Mouse (Mus musculus) CH12.LX (cell line): ENCODE measurements around the gene Clcn6. TPM values are rescaled to one million over a fixed set of nuclear protein-coding genes. Genes with fewer than 3 reads are reported as not detected.

ENCODE experiments used
- DNase-seq: peaks from one replicate; pipeline ENCODE4 v3.0.0-alpha.2; 2013; ENCODE audit errors: extremely low read depth
- H3K27ac ChIP-seq: 2 replicates; pipeline ENCODE4 v1.5.1; 2012; ENCODE audit warnings: low read depth, mild to moderate bottlenecking, control low read depth, moderate library complexity; ENCODE audit not compliant: insufficient read depth
- H3K27me3 ChIP-seq: replicated peaks from 2 replicates; pipeline ENCODE3; 2012; ENCODE audit warnings: inconsistent platforms
- H3K36me3 ChIP-seq, 2 experiments: replicated peaks in 1 of 2; 2 replicates each; pipeline versions ENCODE3 to v1.6.1; 2012; ENCODE audit warnings: inconsistent platforms in 1 of 2, low read length in 1 of 2, mild to moderate bottlenecking in 1 of 2, mixed read lengths in 1 of 2, moderate library complexity in 1 of 2; ENCODE audit not compliant: control insufficient read depth in 1 of 2, insufficient read depth in 1 of 2
- H3K4me1 ChIP-seq, 2 experiments: 2 replicates each; pipeline ENCODE4 v1.6.1; 2012; ENCODE audit warnings: inconsistent platforms in 1 of 2, moderate library complexity in 1 of 2; ENCODE audit not compliant: insufficient read depth in 2 of 2, control insufficient read depth in 1 of 2
- H3K4me2 ChIP-seq: 2 replicates; pipeline ENCODE4 v1.6.1; 2012; ENCODE audit warnings: low read depth, mild to moderate bottlenecking, control low read depth; ENCODE audit not compliant: poor library complexity, insufficient read depth, severe bottlenecking
- H3K4me3 ChIP-seq, 3 experiments: fragments of 150-350 bp in 1 of 3; sonication (generic) in 1 of 3; replicated peaks in 1 of 3; 2 replicates each; pipeline versions ENCODE3 to v1.5.1; 2011 to 2012; ENCODE audit warnings: low read depth in 2 of 3, low read length in 2 of 3, mild to moderate bottlenecking in 2 of 3, moderate library complexity in 2 of 3, control low read depth in 1 of 3, improper control_type of control experiment in 1 of 3, inconsistent platforms in 1 of 3, mixed read lengths in 1 of 3; ENCODE audit not compliant: poor library complexity in 1 of 3
- H3K79me2 ChIP-seq: replicated peaks from 2 replicates; pipeline ENCODE4 v1.6.1; 2012; ENCODE audit warnings: mild to moderate bottlenecking, moderate library complexity; ENCODE audit not compliant: control insufficient read depth, poor library complexity, insufficient read depth, severe bottlenecking; ENCODE audit errors: extremely low read depth
- H3K9ac ChIP-seq: 2 replicates; pipeline ENCODE4 v1.6.1; 2012; ENCODE audit warnings: low read depth, mild to moderate bottlenecking, control low read depth, moderate library complexity; ENCODE audit not compliant: insufficient read depth
- H3K9me3 ChIP-seq: replicated peaks from 2 replicates; pipeline ENCODE3; 2012; ENCODE audit warnings: low read length, inconsistent platforms, mixed read lengths
- ELF1 ChIP-seq: IDR thresholded peaks from 2 replicates; pipeline ENCODE4 v1.6.1; 2014; ENCODE audit warnings: low read depth, mild to moderate bottlenecking, inconsistent platforms, low read length, improper control_type of control experiment
- EP300 ChIP-seq: IDR thresholded peaks from 2 replicates; pipeline ENCODE4 v1.6.1; 2011; ENCODE audit warnings: low read length, improper control_type of control experiment
- ETS1 ChIP-seq: conservative IDR thresholded peaks from 2 replicates; pipeline ENCODE4 v1.6.1; 2012; ENCODE audit warnings: low read depth, mild to moderate bottlenecking, inconsistent platforms, low read length, improper control_type of control experiment, moderate library complexity
- GABPA ChIP-seq: IDR thresholded peaks from 2 replicates; pipeline ENCODE4 v1.6.1; 2012; ENCODE audit warnings: low read depth, low read length, improper control_type of control experiment, inconsistent platforms; ENCODE audit not compliant: insufficient replicate concordance
- HCFC1 ChIP-seq: IDR thresholded peaks from 2 replicates; pipeline ENCODE4 v1.6.1; 2012; ENCODE audit warnings: low read depth, mild to moderate bottlenecking, inconsistent platforms, low read length, improper control_type of control experiment
- IRF4 ChIP-seq: IDR thresholded peaks from 2 replicates; pipeline ENCODE4 v1.6.1; 2014; ENCODE audit warnings: low read depth, mild to moderate bottlenecking, inconsistent platforms, low read length, improper control_type of control experiment
- JUN ChIP-seq: IDR thresholded peaks from 2 replicates; pipeline ENCODE4 v1.6.1; 2011; ENCODE audit warnings: low read depth, mild to moderate bottlenecking, low read length, improper control_type of control experiment, moderate library complexity; ENCODE audit not compliant: insufficient read depth
- JUND ChIP-seq: conservative IDR thresholded peaks from 2 replicates; pipeline ENCODE4 v1.6.1; 2011; ENCODE audit warnings: low read depth, low read length, improper control_type of control experiment
- KAT2A ChIP-seq: IDR thresholded peaks from 2 replicates; pipeline ENCODE4 v1.6.1; 2012; ENCODE audit warnings: low read length, improper control_type of control experiment, inconsistent platforms; ENCODE audit not compliant: insufficient replicate concordance
- MAFK ChIP-seq: IDR thresholded peaks from 2 replicates; pipeline ENCODE4 v1.6.1; 2011; ENCODE audit warnings: low read length, improper control_type of control experiment; ENCODE audit not compliant: insufficient replicate concordance
- MAX ChIP-seq: IDR thresholded peaks from 2 replicates; pipeline ENCODE4 v1.6.1; 2011; ENCODE audit warnings: low read length, improper control_type of control experiment
- MAZ ChIP-seq: IDR thresholded peaks from 2 replicates; pipeline ENCODE4 v1.6.1; 2012; ENCODE audit warnings: low read depth, mild to moderate bottlenecking, inconsistent platforms, low read length, improper control_type of control experiment, moderate library complexity
- MXI1 ChIP-seq: IDR thresholded peaks from 2 replicates; pipeline ENCODE4 v1.6.1; 2011; ENCODE audit warnings: mild to moderate bottlenecking, low read depth, low read length, improper control_type of control experiment
- RAD21 ChIP-seq: IDR thresholded peaks from 2 replicates; pipeline ENCODE4 v1.6.1; 2011; ENCODE audit warnings: low read depth, mild to moderate bottlenecking, low read length, improper control_type of control experiment, moderate library complexity
- RCOR1 ChIP-seq: conservative IDR thresholded peaks from 2 replicates; pipeline ENCODE4 v1.6.1; 2012; ENCODE audit warnings: low read depth, mild to moderate bottlenecking, inconsistent platforms, low read length, improper control_type of control experiment
- SIN3A ChIP-seq: IDR thresholded peaks from 2 replicates; pipeline ENCODE4 v1.6.1; 2012; ENCODE audit warnings: low read length, improper control_type of control experiment, inconsistent platforms
- TBP ChIP-seq: conservative IDR thresholded peaks from 2 replicates; pipeline ENCODE4 v1.6.1; 2011; ENCODE audit warnings: low read depth, low read length, improper control_type of control experiment
- USF1 ChIP-seq: IDR thresholded peaks from 2 replicates; pipeline ENCODE4 v1.6.1; 2014; ENCODE audit warnings: low read depth, mild to moderate bottlenecking, inconsistent platforms, low read length, improper control_type of control experiment
- ZC3H11A ChIP-seq: IDR thresholded peaks from 2 replicates; pipeline ENCODE4 v1.6.1; 2012; ENCODE audit warnings: low read depth, mild to moderate bottlenecking, inconsistent platforms, low read length, improper control_type of control experiment
- dilution Hi-C: fragments of 300-500 bp; cut with MboI; formaldehyde crosslinking; loops from 2 replicates; pipeline ENCODE4 v1.14.3; 2020; ENCODE audit warnings: low sequenced_read_pairs; ENCODE audit not compliant: extremely low pct_unique_long_range_greater_than_20kb, extremely low pct_ligation_motif_present
- in situ Hi-C: fragments of 300-500 bp; cut with MboI; formaldehyde crosslinking; loops from 3 replicates; pipeline ENCODE4 v1.14.3; 2019; ENCODE audit warnings: low sequenced_read_pairs, low pct_ligation_motif_present, low pct_unique_long_range_greater_than_20kb, mixed read lengths
- polyA plus RNA-seq: library from polyadenylated mRNA; unstranded; fragments of >175 nt; gene quantifications from 2 replicates; pipeline ENCODE4 v1.2.1, GENCODE M21; 2012; ENCODE audit warnings: low read depth; ENCODE audit not compliant: insufficient read length
- total RNA-seq, 2 experiments: library from RNA; depleted of rRNA; stranded (reverse); fragments of 300-350 nt in 1 of 2; fragments of >200 nt in 1 of 2; gene quantifications; 2 replicates each; pipeline ENCODE4 v1.2.3; 2012 to 2014

Gene Clcn6
- total and polyA plus RNA-seq, 3 experiments, result 4.8 to 10.6 (median 5.7) TPM

- H3K9ac ChIP-seq, result no peak overlapping the region
- dilution Hi-C loops (no loop called here), in situ Hi-C loops (no loop called here)
- no peak overlapping the region for H3K4me3 ChIP-seq
- TF ChIP-seq HCFC1 (no peak), KAT2A (no peak), SIN3A (no peak), JUN (no peak), RCOR1 (no peak), IRF4 (no peak), JUND (no peak), USF1 (no peak), EP300 (no peak), MAFK (no peak), ELF1 (no peak), TBP (no peak), MXI1 (no peak), ZC3H11A (no peak), MAZ (no peak), MAX (no peak), RAD21 (no peak)
- H3K9me3 ChIP-seq, result no peaks in the 10 kb centered on the region
- H3K4me1 ChIP-seq, result peaks cover 13 to 54% of the 10 kb centered on the region in 2 experiments
- H3K36me3 ChIP-seq, result peaks cover 43 to 58% of the 10 kb centered on the region in 2 experiments
- DNase-seq, result no peak
- H3K27me3 ChIP-seq, result no peaks in the 10 kb centered on the region
- H3K79me2 ChIP-seq, result 0 out of 2 replicates have a peak, but pooled peaks cover 6% of the 10 kb centered on the region
- H3K27ac ChIP-seq, result no peak overlapping the region
- no peak overlapping the region for H3K4me2 ChIP-seq
These were observed 3.1 kb upstream of the Clcn6 start for GRCm38 (mm10) chr4:148041611-148042191.

- Histone ChIP-seq H3K9me3 (no peaks in the 10 kb centered on the region), H3K4me3 (no peak overlapping the region), H3K79me2 (0 out of 2 replicates have a peak, but pooled peaks cover 6% of the 10 kb centered on the region), H3K27ac (no peak overlapping the region), H3K27me3 (no peaks in the 10 kb centered on the region), H3K4me2 (no peak overlapping the region), H3K36me3 (peaks cover 41 to 55% of the 10 kb centered on the region in 2 experiments), H3K9ac (no peak overlapping the region), H3K4me1 (peaks cover 13 to 54% of the 10 kb centered on the region in 2 experiments)
- TF ChIP-seq ETS1 (no peak), EP300 (no peak), GABPA (no peak)
- DNase-seq, result no peak
- dilution Hi-C loops (no loop called here), in situ Hi-C loops (no loop called here)
These were observed 2.5 kb upstream of the Clcn6 start for GRCm38 (mm10) chr4:148040933-148041610.
